Mouse (Mus musculus): ENCODE results near the gene Cd8a. TPM values are rescaled to one million over a fixed set of nuclear protein-coding genes. Genes with fewer than 3 reads are reported as not detected.

Cd8a gene
- total and polyA plus RNA-seq, 2 experiments from 2014 or later, result not detected

DNA sequence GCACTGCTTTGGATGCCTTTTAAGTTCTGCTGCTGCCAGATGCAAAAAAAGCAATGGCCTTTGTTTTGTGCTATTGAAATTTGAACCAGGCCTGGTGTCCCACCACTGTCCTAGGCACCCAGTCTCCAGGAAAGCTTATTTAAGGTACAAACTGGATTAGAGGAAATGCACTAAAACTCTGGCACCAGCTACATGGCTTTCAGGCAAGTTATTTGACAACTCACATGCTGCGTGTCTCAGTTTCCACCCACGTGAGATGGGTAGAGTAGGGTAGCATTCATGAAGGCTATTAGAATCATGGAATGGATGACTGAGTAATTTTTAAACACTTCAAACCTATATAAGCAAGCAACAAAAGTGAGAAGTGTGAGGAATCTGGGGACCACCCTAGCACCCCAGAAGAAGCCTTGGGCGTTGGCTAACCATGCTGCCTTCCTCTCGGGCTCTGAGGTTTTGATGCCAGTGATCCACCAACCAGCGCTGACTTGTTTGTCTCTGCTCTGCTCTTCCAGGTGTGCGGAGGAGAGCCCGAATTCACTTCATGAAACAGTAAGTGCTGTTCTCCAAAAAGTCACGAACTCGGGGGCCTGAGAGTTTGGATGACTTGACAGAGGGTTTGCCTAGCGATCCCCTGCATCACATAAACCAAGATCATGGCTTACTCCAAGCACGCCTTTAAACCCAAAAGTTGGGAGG, 39.5 kb upstream of the Cd8a start:
- Histone ChIP-seq H3K4me1 (ENCODE audit: insufficient read depth, low read length) (no peaks in the 10 kb centered on the region), H3K27ac (no peak overlapping the region), H3K9ac (replicated peaks; ENCODE audit: low read length) (no peak overlapping the region), H3K36me3 (ENCODE audit: insufficient read depth, low read length) (no peaks in the 10 kb centered on the region), H3K4me2 (ENCODE audit: low read depth, low read length) (no peak overlapping the region), H3K27me3 (ENCODE audit: insufficient read depth, low read length) (no peaks in the 10 kb centered on the region), H3K4me3 (ENCODE audit: low read length) (no peak overlapping the region), H3K9me3 (ENCODE audit: low read length) (no peaks in the 10 kb centered on the region)
- DNase-seq (ENCODE audit: low spot score), result no peak
- WGBS, result 93% methylated on average over 11 of the region's 11 CpGs
- no peak for TF ChIP-seq CTCF (IDR thresholded peaks at IDR 0.05; ENCODE audit: low read depth)
- no peak for ATAC-seq

GRCm38 (mm10) chr6:71337666-71338065, 35.6 kb upstream of the Cd8a start:
- Histone ChIP-seq H3K27me3 (ENCODE audit: insufficient read depth, low read length) (no peaks in the 10 kb centered on the region), H3K4me1 (ENCODE audit: insufficient read depth, low read length) (no peaks in the 10 kb centered on the region), H3K9me3 (ENCODE audit: low read length) (no peaks in the 10 kb centered on the region), H3K36me3 (ENCODE audit: insufficient read depth, low read length) (no peaks in the 10 kb centered on the region), H3K9ac (replicated peaks; ENCODE audit: low read length) (no peak overlapping the region), H3K27ac (no peak overlapping the region), H3K4me3 (ENCODE audit: low read length) (no peak overlapping the region), H3K4me2 (ENCODE audit: low read depth, low read length) (no peak overlapping the region)
- 97% methylated on average over 8 of the region's 8 CpGs for WGBS
- DNase-seq (ENCODE audit: low spot score), result no peak
- TF ChIP-seq CTCF (IDR thresholded peaks at IDR 0.05; ENCODE audit: low read depth), result no peak
- ATAC-seq, result no peak

DNA sequence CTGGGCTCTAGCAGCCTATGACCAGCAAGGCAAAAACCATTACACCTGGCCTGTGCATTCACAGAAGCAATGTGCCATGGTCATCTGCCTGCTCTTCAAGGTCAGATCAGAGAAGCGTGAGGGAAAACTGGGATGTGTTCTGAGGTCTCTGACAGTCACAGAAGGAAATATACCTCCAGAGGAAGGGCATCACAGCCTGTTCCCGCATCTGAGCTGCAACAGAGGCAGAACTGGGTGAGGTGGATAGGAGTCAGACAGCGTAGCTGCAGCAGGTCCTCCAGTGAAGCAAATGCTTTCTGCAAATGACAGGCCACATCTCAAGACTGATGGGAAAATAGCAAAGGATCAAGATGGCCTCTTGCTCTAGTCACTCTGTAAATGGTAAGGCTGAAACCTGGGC, 34.3 kb upstream of the Cd8a start:
- H3K9ac ChIP-seq (replicated peaks; ENCODE audit: low read length), result no peak overlapping the region
- no peak overlapping the region for H3K4me2 ChIP-seq (ENCODE audit: low read depth, low read length)
- ATAC-seq (no peak), DNase-seq (ENCODE audit: low spot score) (no peak)
- no peaks in the 10 kb centered on the region for H3K4me1 ChIP-seq (ENCODE audit: insufficient read depth, low read length)
- TF ChIP-seq CTCF (IDR thresholded peaks at IDR 0.05; ENCODE audit: low read depth), result no peak
- no peaks in the 10 kb centered on the region for H3K27me3 ChIP-seq (ENCODE audit: insufficient read depth, low read length)
- no peak overlapping the region for H3K27ac ChIP-seq
- 92% methylated on average over 3 of the region's 3 CpGs for WGBS
- no peaks in the 10 kb centered on the region for H3K9me3 ChIP-seq (ENCODE audit: low read length)
- H3K4me3 ChIP-seq (ENCODE audit: low read length), result no peak overlapping the region
- no peaks in the 10 kb centered on the region for H3K36me3 ChIP-seq (ENCODE audit: insufficient read depth, low read length)

- WGBS, result 83% methylated on average over 4 of the region's 4 CpGs
- no peak overlapping the region for H3K4me3 ChIP-seq (ENCODE audit: low read length)
- H3K9ac ChIP-seq (replicated peaks; ENCODE audit: low read length), result no peak overlapping the region
- no peaks in the 10 kb centered on the region for H3K4me1 ChIP-seq (ENCODE audit: insufficient read depth, low read length)
- H3K36me3 ChIP-seq (ENCODE audit: insufficient read depth, low read length), result no peaks in the 10 kb centered on the region
- no peak overlapping the region for H3K27ac ChIP-seq
- no peak for TF ChIP-seq CTCF (IDR thresholded peaks at IDR 0.05; ENCODE audit: low read depth)
- ATAC-seq, result no peak
- no peak overlapping the region for H3K4me2 ChIP-seq (ENCODE audit: low read depth, low read length)
- H3K27me3 ChIP-seq (ENCODE audit: insufficient read depth, low read length), result no peaks in the 10 kb centered on the region
- no peak for DNase-seq (ENCODE audit: low spot score)
- no peaks in the 10 kb centered on the region for H3K9me3 ChIP-seq (ENCODE audit: low read length)
These were observed 33.9 kb upstream of the Cd8a start for GRCm38 (mm10) chr6:71339351-71339750.

DNA sequence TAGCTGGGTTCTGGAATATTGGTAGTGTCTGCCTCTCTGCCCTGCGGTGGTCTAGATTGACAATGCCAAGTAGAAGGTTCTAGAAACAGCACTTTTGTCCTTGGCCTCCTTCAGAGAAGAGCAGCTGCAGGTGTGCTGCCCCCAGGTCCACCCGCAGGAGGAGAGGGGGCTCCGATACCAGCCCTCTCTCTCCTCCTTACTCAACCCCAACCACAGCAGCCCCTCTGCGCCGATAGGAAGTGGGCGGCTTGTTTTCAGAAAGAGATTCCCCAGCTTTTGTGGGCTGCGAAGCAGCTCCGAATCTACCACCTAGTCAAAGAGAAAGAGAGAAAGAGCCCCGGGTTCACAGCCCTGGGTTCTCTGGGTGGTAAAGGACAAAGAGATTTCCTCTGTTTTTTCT, 32.0 kb upstream of the Cd8a start:
- Histone ChIP-seq H3K27me3 (ENCODE audit: insufficient read depth, low read length) (no peaks in the 10 kb centered on the region), H3K9ac (replicated peaks; ENCODE audit: low read length) (no peak overlapping the region), H3K9me3 (ENCODE audit: low read length) (no peaks in the 10 kb centered on the region), H3K36me3 (ENCODE audit: insufficient read depth, low read length) (no peaks in the 10 kb centered on the region), H3K4me1 (ENCODE audit: insufficient read depth, low read length) (no peaks in the 10 kb centered on the region), H3K4me2 (ENCODE audit: low read depth, low read length) (no peak overlapping the region), H3K4me3 (ENCODE audit: low read length) (no peak overlapping the region), H3K27ac (no peak overlapping the region)
- 86% methylated on average over 9 of the region's 9 CpGs for WGBS
- no peak for ATAC-seq
- DNase-seq (ENCODE audit: low spot score), result no peak
- TF ChIP-seq CTCF (IDR thresholded peaks at IDR 0.05; ENCODE audit: low read depth), result no peak

DNA sequence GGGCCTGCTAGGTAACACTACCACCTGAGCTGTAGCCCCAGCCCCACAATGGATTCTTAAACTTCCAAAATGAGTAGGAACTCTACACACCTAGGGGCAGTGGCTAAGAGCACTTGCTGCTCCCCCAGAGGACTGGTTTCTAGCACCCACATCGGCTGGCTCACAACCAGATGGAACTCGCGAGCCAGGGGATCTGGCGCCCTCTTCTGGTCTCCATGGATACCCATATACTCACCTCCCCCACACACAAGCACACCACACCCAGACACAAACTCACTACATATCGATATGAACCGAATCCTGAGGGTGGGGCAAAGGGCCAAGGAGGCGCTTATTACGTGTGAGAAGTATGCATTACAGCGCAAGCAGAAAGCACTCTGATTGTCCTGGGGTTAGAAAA, 25.2 kb upstream of the Cd8a start:
- H3K27ac ChIP-seq, result no peak overlapping the region
- H3K9me3 ChIP-seq (ENCODE audit: low read length), result no peaks in the 10 kb centered on the region
- WGBS, result 96% methylated on average over 9 of the region's 9 CpGs
- no peak overlapping the region for H3K4me2 ChIP-seq (ENCODE audit: low read depth, low read length)
- H3K36me3 ChIP-seq (ENCODE audit: insufficient read depth, low read length), result no peaks in the 10 kb centered on the region
- H3K27me3 ChIP-seq (ENCODE audit: insufficient read depth, low read length), result no peaks in the 10 kb centered on the region
- no peak overlapping the region for H3K9ac ChIP-seq (replicated peaks; ENCODE audit: low read length)
- no peak overlapping the region for H3K4me3 ChIP-seq (ENCODE audit: low read length)
- ATAC-seq (no peak), DNase-seq (ENCODE audit: low spot score) (no peak)
- no peaks in the 10 kb centered on the region for H3K4me1 ChIP-seq (ENCODE audit: insufficient read depth, low read length)
- TF ChIP-seq CTCF (IDR thresholded peaks at IDR 0.05; ENCODE audit: low read depth), result no peak

DNA sequence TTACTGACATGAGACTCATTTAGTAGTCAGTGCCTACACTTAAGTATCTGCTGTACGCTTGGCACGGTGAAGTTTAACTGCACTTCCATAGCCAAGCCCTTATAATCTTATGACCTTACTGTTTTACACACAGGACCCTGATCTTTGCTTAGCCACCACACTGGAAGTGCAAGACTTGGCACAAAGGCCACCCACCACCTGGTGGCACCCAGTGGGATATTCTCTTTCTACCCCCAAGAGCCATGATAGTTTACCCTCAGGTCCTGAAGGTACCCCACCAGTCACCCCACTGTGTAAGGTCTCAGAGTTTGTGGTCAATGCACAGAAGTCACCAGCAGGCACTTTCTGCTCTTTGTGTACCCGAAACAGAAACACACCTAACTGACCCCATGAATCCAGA, 22.0 kb upstream of the Cd8a start:
- WGBS, result 92% methylated on average over 3 of the region's 3 CpGs
- TF ChIP-seq CTCF (IDR thresholded peaks at IDR 0.05; ENCODE audit: low read depth), result no peak
- Histone ChIP-seq H3K4me1 (ENCODE audit: insufficient read depth, low read length) (no peaks in the 10 kb centered on the region), H3K4me2 (ENCODE audit: low read depth, low read length) (no peak overlapping the region), H3K27ac (no peak overlapping the region), H3K9ac (replicated peaks; ENCODE audit: low read length) (no peak overlapping the region), H3K4me3 (ENCODE audit: low read length) (no peak overlapping the region), H3K27me3 (ENCODE audit: insufficient read depth, low read length) (no peaks in the 10 kb centered on the region), H3K36me3 (ENCODE audit: insufficient read depth, low read length) (no peaks in the 10 kb centered on the region), H3K9me3 (ENCODE audit: low read length) (no peaks in the 10 kb centered on the region)
- DNase-seq (ENCODE audit: low spot score) (no peak), ATAC-seq (no peak)
